Mouse (Mus musculus) bone marrow macrophage, adult 2 months (primary cell): ENCODE results near the gene Hjurp.

ENCODE experiments used
- CTCF ChIP-seq: IDR thresholded peaks from 2 replicates; pipeline ENCODE4 v1.5.1; 2012; ENCODE audit warnings: low read depth, mild to moderate bottlenecking, low read length, moderate library complexity
- POLR2A ChIP-seq: IDR thresholded peaks from 2 replicates; pipeline ENCODE4 v1.6.1; 2012; ENCODE audit warnings: mild to moderate bottlenecking, low read depth, low read length, borderline replicate concordance

DNA sequence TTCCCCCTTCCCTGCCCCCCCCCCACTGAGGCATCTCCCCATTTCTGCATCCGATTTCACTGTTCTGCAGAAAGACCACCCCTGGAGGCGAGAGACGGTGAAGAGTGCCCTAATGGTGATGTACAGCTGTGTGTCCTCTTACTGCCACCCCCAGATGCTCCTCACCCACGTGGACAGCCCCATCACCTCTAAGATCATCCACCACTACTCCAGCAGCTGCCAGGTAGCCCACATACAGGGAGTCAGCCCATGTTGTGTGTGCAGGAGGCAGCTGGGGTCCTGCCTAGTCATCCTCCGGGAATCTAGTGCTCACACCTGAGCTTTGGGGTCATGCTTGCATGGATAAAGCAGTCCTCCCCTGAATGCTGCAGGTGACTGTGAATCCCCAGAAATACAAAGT is 33.6 kb downstream of the Hjurp start:
- TF ChIP-seq POLR2A (no peak), CTCF (no peak)
